Comparison of ENCODE assay signal across 8 mouse cellular contexts in the genomic region with DNA sequence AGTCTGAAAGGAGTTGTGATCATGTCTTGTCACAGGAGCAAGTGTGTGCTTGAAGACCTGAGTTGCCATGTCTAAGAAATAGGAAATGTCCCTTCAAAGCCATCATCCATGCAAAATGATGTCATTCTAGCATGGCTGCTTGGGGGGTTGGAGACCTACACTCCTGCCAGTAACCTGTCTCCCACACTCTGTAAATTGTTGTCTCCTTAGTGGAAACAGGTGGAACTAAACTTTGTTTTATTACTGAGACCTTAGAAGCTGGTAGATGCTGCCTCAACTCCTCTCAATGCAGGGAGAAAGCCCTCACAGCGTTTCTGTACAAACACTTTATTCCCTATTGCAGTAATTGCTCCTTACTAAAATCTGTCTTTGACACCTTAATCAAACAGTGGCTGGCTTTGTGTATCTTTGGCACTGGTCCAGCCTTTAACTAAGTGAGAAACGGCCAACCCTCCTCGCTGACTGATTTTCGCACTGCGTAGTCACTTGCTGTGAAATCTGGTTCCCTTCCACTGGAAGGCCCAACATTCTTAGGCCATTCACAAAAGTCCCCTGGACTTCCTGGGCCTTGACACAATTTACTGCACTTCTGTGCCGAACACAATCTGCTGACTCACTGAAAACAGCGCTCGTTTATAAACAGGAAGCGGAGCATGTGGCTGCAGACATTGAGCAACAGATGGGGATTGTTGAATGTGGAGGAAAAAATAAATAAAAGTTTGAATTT.
DNase-seq lines count a peak whose midpoint lies in the region; ATAC-seq and TF ChIP-seq lines count a peak whose summit lies in the region.

No protein-coding gene starts in this region.

- no peak overlapping the region for H3K9ac ChIP-seq in heart, embryonic 14.5 days (ENCODE audit: low read length)
- no peak overlapping the region for H3K9ac ChIP-seq in lung, embryonic 14.5 days
- H3K9ac ChIP-seq in stomach, postnatal 0 days (ENCODE audit: low read length): no peak overlapping the region

- H3K4me3 ChIP-seq in spleen, adult 2 months (ENCODE audit: extremely low read depth, insufficient read depth, insufficient read length): no peak overlapping the region
- H3K4me3 ChIP-seq in heart, embryonic 14.5 days (ENCODE audit: control insufficient read depth in 1 of 2, insufficient read depth in 1 of 2, low read depth in 1 of 2, low read length in 2 of 2): no peak overlapping the region
- no peak overlapping the region for H3K4me3 ChIP-seq in lung, embryonic 14.5 days (ENCODE audit: low read depth, low read length)
- H3K4me3 ChIP-seq in stomach, postnatal 0 days (ENCODE audit: low read depth, low read length): no peak overlapping the region

- no peak for TF ChIP-seq POLR2A in spleen, adult 2 months (IDR thresholded peaks at IDR 0.05; ENCODE audit: low read depth, low read length)

- 43% methylated on average over 9 of the region's 9 CpGs for WGBS in spleen, adult 2 months
- 50% methylated on average over 9 of the region's 9 CpGs for WGBS in heart, embryonic 14.5 days
- WGBS in lung, embryonic 14.5 days: 14% methylated on average over 9 of the region's 9 CpGs
- 8% methylated on average over 9 of the region's 9 CpGs for WGBS in stomach, postnatal 0 days

- H3K27ac ChIP-seq in spleen, adult 2 months (ENCODE audit: insufficient read depth, low read length): peak overlapping the region; percentile 43; the same call in 1 of the 2 replicates
- 0 out of 4 replicates have a peak overlapping the region, but pooled peaks have one; percentile 14 to 42 for H3K27ac ChIP-seq in heart, embryonic 14.5 days (replicated peaks in 1 of 2; ENCODE audit: control insufficient read depth in 1 of 2, insufficient read depth in 1 of 2, low read depth in 2 of 2, low read length in 2 of 2)
- H3K27ac ChIP-seq in lung, embryonic 14.5 days (ENCODE audit: low read depth): peak overlapping the region; percentile 61
- peak overlapping the region; percentile 61 for H3K27ac ChIP-seq in stomach, postnatal 0 days (replicated peaks)

- H3K36me3 ChIP-seq in spleen, adult 2 months (ENCODE audit: control insufficient read depth, insufficient read depth, low read length): no peaks in the 10 kb centered on the region
- H3K36me3 ChIP-seq in heart, embryonic 14.5 days (ENCODE audit: control insufficient read depth, insufficient read depth, low read length): no peaks in the 10 kb centered on the region
- no peaks in the 10 kb centered on the region for H3K36me3 ChIP-seq in lung, embryonic 14.5 days (ENCODE audit: insufficient read depth)
- no peaks in the 10 kb centered on the region for H3K36me3 ChIP-seq in stomach, postnatal 0 days (ENCODE audit: control insufficient read depth, insufficient read depth, low read length)

- no peaks in the 10 kb centered on the region for H3K4me1 ChIP-seq in spleen, adult 2 months (ENCODE audit: control insufficient read depth, insufficient read depth, insufficient read length)
- peaks cover 4 to 15% of the 10 kb centered on the region in 2 experiments; a peak in 2 of 4 replicates for H3K4me1 ChIP-seq in heart, embryonic 14.5 days (ENCODE audit: control insufficient read depth in 2 of 2, insufficient read depth in 2 of 2, low read length in 2 of 2)
- peaks cover 7% of the 10 kb centered on the region for H3K4me1 ChIP-seq in lung, embryonic 14.5 days (ENCODE audit: insufficient read depth)
- H3K4me1 ChIP-seq in stomach, postnatal 0 days (replicated peaks; ENCODE audit: control insufficient read depth, insufficient read depth): 0 out of 2 replicates have a peak, but pooled peaks cover 5% of the 10 kb centered on the region

- H3K27me3 ChIP-seq in spleen, adult 2 months (ENCODE audit: control insufficient read depth, insufficient read depth, low read length): no peaks in the 10 kb centered on the region
- H3K27me3 ChIP-seq in heart, embryonic 14.5 days (ENCODE audit: control insufficient read depth, insufficient read depth, low read length): no peaks in the 10 kb centered on the region
- no peaks in the 10 kb centered on the region for H3K27me3 ChIP-seq in lung, embryonic 14.5 days (ENCODE audit: insufficient read depth, low read length)
- H3K27me3 ChIP-seq in stomach, postnatal 0 days (ENCODE audit: control insufficient read depth, insufficient read depth, low read length): no peaks in the 10 kb centered on the region

- no peak for TF ChIP-seq EP300 in stomach, postnatal 0 days (optimal IDR thresholded peaks at IDR 0.05)

- DNase-seq in adrenal gland, adult (ENCODE audit: inconsistent age in 2 of 2, low spot score in 1 of 2): peak; percentile 25 to 70
- no peak for DNase-seq in adrenal gland, postnatal 4 days (ENCODE audit: low spot score in 2 of 2)
- no peak for DNase-seq in spleen, adult 2 months (ENCODE audit: low read depth in 1 of 2, low spot score in 2 of 2)
- DNase-seq in spleen, postnatal 14 days (ENCODE audit: low spot score in 2 of 2): no peak
- DNase-seq in kidney, postnatal 36 days: peak; percentile 45 to 64
- DNase-seq in lung, embryonic 14.5 days: peak; percentile 88
- DNase-seq in stomach, postnatal 0 days (ENCODE audit: low spot score): peak; percentile 64

- no peak for TF ChIP-seq CTCF in spleen, adult 2 months (IDR thresholded peaks at IDR 0.05; ENCODE audit: extremely low read depth, insufficient read depth, insufficient read length, insufficient replicate concordance)
- TF ChIP-seq CTCF in lung, embryonic 14.5 days (IDR thresholded peaks at IDR 0.05; ENCODE audit: low read depth): no peak
- no peak for TF ChIP-seq CTCF in stomach, postnatal 0 days (IDR thresholded peaks at IDR 0.05; ENCODE audit: low read depth)

- ATAC-seq in heart, embryonic 14.5 days (ENCODE audit: insufficient number of reproducible peaks, insufficient read depth, low FRiP score, low read depth): no peak
- ATAC-seq in lung, embryonic 14.5 days (ENCODE audit: insufficient read depth): peak; percentile 81
- peak; percentile 78 for ATAC-seq in stomach, postnatal 0 days (ENCODE audit: low FRiP score, low TSS enrichment)

- no peak overlapping the region for H3K4me2 ChIP-seq in heart, embryonic 14.5 days (ENCODE audit: low read length)
- 0 out of 2 replicates have a peak overlapping the region, but pooled peaks have one; percentile 8 for H3K4me2 ChIP-seq in lung, embryonic 14.5 days
- no peak overlapping the region for H3K4me2 ChIP-seq in stomach, postnatal 0 days (replicated peaks; ENCODE audit: low read depth)

- H3K9me3 ChIP-seq in heart, embryonic 14.5 days (ENCODE audit: control insufficient read depth, low read length): 0 out of 2 replicates have a peak, but pooled peaks cover 3% of the 10 kb centered on the region
- no peaks in the 10 kb centered on the region for H3K9me3 ChIP-seq in lung, embryonic 14.5 days (ENCODE audit: low read depth, low read length)
- H3K9me3 ChIP-seq in stomach, postnatal 0 days (ENCODE audit: control insufficient read depth, low read length): no peaks in the 10 kb centered on the region

Comparison
In these comparisons a context has a peak if more than half of its experiments do, and no peak if none do; other contexts are left out.
1. DNase-seq: peak in adrenal gland, adult (2 of 2), kidney, postnatal 36 days (2 of 2), lung, embryonic 14.5 days (single experiment) and stomach, postnatal 0 days (single experiment); none in adrenal gland, postnatal 4 days (0 of 2), spleen, adult 2 months (0 of 2) and spleen, postnatal 14 days (0 of 2).
2. Peak in every context shown above with its lines, with median percentiles within 50 percentile points of each other: H3K27ac ChIP-seq.